Mouse (Mus musculus) heart, postnatal 4 days (tissue): ENCODE measurements around the gene Emx1. TPM values are rescaled to one million over a fixed set of nuclear protein-coding genes. Genes with fewer than 3 reads are reported as not detected.
"Not testable (repeated sequence)": the region's sequence is repeated elsewhere in the genome, so short reads cannot be mapped to it uniquely, and the experiment has no call there.

Source experiments
- DNase-seq: peaks from one replicate; pipeline ENCODE4 v3.0.0; 2021
- total RNA-seq, 2 experiments: library from RNA; stranded (reverse); gene quantifications; 2 replicates each; pipeline ENCODE4 v1.2.3; 2021

The Emx1 gene
- not detected for total RNA-seq

DNA sequence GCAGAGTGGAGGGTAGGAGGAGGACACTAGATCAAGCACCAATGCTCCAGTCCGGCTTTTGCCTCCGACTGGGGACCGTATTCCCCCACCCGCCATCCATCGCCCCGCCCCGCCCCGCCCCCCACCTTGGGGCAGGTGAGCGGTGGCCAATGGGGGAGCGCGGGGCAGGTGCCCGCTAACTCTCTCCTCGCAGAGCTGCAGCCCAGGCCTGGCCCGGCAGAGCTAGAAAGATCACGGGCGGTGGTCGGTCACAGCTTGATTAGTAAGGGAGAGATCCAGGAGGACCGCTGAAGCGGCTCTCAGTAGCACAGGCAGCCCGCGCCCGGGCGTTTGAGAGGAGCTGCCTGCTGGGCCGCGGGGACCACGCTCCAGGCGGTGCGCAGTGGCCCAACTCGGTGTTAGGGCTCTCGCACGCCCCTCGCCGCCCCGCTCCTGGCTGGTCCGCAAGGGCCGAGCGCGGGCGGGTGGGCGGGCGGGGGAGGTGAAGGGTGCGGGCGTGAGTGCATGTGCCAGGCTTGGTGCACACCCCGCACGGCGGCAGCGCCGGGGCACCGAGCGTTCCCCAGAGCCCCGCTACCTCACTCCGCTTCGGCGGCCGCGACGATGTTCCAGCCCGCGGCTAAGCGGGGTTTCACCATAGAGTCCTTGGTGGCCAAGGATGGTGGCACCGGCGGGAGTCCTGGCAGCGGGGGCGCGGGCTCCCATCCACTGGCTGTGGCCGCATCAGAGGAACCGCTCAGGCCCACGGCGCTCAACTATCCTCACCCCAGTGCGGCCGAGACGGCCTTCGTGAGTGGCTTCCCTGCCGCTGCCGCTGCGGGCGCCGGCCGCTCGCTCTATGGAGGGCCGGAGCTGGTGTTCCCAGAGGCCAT is at the start of gene Emx1:
Gene Emx1 (plus strand): TSS at position 99 of the 872 bp plus-strand sequence.
- peak; percentile 14 for DNase-seq

DNA sequence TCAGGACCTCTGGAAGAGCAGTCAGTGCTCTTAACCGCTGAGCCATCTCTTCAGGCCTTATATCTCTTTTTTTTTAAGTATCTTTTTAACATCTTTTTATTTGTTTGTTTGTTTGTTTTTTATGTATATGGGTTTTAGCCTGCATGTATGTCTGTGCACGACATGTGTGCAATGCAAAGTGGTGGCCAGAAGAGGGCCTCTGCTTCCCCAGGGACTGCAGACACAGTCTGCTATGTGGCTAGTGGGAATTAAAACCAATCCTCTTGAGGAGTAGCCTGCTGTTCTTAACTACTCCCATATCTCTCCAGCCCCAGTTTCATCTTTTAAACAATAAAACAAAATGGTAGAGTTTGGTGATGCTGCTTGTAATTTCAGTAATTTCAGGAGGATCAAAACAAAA is 47.7 kb upstream of the Emx1 start:
- DNase-seq: no peak

DNA sequence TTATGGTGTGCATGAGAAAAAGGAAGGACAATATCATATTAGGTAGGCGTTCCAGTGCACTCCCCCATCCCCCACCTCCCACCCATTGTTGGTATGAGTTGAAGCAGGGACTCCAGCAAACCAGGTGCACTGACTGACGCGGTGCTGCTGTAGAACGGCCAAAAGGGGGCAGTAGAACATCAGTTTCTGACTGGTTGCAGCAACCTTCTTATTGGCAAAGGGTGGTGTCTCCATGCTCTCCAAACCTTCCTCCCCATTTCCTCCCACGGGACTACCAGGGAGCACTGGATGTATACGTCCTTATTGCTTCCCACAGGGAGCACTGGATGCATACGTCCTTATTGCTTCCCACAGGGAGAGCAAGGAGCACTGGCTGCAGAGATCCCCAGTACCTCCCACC is 46.2 kb upstream of the Emx1 start:
- peak; percentile 67 for DNase-seq

DNA sequence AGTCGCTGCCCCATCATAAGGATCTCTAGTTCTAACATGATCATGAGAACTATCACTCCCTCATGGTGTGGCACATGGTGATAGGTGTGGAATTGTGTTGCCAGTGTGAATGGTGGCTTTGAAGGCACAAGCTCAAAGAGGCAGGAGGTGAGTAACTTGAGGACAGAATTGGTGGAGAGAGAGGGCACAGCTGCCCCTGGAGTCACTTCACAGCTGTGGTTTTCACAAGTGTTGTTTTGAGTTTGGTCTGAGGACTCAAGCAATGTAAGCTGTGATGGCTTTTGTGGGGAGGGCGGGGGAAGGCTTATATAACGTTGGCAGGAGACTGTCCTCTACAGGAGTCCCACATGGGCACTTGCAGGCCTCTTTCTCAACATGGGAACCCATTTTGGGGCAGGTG is 42.8 kb upstream of the Emx1 start:
- no peak for DNase-seq

DNA sequence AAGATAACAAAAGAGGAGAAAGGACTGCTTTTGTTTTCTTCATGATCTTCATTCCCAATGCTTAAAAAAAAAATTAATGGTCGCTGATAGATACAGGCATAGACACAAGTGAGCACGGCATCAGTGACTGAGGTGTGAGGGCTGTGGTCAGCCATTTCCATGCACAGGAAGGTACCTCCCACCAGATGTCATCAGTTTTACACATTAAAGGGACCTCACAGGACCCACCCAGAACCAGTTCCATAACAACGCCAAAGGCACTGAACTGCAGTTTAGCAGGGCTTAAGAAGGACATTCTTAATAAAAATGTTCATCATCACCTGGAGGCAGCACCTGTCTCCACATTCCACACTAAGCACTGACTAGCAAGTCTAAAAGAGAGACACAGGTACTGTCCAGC is 39.6 kb upstream of the Emx1 start:
- DNase-seq: no peak

DNA sequence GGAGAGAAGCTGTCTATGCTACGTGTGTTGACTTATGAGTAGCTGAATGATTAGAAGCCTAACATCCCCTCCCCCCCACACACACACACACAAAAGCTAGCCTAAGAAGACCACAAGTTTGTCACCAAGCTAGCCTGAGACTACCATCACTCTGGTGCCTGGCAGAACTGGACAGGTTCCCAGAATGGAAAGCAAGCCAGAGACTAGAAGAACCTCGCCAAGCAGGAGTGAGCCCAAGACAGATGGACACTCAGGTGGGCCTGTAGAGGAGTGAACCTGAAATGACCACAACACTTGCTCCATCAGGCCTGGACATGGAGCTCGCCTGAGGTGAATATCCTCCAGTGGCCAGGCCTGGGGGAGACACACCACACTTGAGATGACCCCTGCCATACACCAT is 36.9 kb upstream of the Emx1 start:
- DNase-seq: no peak

DNA sequence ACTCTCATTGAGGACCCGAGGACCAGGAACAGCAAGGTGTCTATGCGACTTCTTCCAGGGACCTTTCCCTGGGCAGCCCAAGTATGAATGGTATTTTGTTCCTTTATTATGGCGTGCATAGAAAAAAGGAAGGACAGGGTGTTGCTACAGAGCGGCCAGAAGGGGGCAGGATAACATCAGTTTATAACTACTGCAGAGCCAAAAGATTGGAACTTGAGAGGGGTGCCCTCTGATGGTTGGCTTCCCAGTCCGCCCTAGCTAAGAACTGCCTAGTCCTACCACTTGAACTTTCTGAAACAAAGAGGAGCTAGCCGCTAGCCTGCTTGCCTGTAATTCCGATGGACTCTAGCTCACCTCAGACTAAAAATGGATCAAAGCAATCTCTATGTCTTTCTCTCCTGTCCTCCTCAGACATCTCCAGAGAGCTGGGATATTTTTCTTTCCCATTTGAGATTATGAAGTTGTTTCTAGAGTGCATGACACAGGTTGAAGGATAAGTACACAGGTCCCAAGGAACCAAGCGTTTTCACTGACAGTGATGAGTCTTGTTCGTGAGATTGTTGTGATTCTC is 33.2 kb upstream of the Emx1 start:
- DNase-seq: peak; percentile 78

DNA sequence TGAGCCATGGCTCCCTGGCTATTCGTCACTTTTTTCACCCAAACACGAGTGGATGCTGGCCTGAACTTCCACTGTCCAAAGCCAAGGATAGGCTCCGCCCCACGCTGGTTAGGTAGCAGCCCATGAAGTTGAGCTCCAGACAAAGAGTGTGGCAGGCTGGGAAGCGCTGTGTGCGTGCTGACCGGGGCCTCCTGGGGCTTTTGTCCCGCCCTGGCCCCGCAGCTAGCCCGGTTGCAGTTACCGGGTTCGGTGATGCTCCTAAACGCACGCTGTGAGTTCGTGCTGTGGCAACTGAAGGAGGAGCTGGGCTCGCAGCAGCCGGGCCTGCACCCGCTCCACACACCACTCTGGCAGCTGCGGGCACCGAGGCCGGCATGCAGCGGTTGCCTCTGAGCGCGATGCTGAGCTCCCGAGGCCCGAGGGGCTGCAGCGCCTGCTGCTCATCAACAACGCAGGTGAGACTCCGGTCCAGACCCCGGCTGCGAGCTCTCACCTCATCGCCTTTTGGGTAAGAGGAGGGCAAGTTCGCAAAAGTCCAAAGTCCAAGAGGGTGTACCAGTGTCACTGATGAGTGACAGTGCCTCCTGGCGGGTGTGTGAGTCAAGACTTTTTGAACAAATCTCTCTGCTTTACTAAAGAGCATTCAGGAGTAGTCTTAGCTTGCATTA is 32.2 kb upstream of the Emx1 start:
- DNase-seq: peak; percentile 63

DNA sequence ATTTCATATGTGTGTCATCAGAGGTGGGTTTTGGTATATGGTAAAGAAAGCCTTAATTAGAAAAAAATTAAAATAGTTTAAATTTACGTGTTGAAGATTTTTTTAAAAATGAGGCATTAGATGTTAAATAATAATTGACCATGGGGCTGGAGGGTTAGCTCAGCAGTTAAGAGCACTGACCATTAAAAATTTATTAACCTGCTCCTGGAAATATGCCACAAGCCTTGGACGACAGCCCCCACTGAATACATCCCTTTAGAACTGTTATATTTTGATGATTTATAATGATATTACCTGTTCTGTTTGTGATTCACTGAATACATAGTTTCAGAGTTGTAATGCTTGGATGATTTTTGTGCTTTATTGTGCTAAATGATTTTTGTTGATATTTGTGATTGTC is 30.7 kb upstream of the Emx1 start:
- not testable (repeated sequence) for DNase-seq

DNA sequence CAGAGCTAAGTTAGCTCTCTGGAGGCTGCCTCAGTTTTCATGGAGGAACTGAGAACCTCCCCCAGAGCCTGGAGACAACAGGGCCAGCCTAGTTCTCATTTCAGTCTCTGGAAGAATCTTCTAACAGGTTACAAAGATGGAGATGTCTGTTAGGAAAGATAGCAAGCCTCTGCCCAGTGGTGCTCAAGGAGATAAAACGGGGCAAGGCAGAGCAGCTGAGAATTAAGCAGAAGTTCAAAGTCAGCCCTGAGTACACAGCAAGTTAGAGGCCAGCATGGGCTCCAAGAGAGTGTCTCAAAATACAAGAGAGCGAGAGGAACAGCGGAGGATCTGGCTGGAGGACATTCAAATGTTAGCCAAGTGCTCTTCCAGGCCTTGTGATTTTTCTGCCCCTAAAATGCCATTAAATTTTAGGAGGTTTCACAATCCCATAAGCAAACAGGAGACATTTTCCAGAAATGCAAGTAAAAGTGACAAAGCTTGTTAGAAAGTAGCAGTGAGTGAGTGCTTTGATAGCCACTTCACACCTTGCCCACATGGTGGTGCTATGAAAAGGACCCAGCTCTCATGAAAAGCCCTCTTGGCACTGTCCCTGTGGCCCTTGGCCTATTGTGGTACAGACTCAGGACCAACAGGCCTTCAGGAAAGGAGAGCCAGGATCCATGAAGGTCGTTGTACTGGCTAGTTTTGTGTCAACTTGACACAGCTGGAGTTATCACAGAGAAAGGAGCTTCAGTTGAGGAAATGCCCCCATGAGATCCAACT is 29.0 kb upstream of the Emx1 start:
- DNase-seq: not testable (repeated sequence)

DNA sequence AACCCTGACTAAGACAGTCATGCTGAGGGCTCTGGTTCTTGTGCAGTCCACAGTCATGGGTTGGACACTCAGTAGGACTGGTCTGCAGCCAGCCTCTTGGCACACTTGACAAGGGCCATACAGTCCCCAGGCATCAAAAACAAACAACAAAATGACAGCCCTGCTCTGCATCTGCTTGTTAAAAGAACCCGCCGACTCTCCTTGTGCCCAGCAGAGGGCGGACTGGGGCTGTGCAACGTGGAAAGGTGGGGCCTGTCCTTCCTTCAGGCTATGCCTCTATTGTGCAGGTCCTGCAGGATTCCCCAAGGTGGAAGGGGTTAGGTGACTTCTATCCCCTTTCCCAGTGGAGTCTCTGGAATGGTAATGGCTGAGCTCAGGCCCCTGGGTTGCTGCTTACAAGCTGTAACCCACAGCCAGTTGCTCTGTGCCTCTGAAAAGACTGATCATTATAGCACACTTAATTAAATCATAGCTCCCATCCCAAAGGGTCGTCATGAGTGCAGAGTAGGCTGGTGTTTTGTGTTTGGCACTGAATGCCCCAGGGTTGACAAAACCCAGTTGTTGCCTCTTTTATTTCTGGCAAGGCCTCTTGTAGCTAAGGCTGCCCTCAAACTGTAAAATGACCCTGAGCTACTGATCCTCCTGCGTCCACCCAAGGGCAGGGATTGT is 28.0 kb upstream of the Emx1 start:
- DNase-seq: peak; percentile 65

DNA sequence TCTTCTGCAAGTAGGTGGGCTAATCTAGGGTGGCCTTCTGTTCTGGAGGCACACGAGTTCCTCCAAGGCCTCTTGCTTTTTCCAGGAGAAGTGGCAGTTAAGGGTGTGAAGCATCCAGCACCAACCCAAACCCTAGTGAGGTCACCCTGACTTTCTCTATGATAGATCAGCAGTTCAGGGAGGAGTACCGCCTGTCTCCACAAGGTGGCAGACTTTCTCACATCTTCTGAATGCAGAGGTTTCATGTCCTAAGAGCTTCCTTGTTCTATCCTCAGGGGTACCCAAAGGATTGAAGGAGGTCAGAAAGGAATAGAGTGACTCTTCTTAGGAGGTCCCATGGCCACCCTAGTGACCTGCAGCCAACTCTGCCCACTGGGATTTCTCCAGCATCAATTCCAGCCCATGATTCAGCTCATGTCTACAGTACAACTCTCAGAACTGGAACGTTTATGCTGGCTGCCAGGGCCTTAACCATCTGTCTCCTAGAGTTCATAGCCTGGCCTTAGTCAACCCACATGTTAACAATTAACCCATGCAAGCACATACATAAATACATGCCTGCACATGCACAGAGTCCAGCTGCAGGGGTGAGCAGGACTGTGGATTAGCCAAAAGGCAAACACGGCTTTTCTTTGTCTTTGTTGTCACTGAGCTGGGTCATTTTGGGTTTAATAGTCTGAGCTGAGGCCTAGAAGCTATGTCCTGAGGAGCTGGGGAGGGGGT is 26.9 kb upstream of the Emx1 start:
- DNase-seq: peak; percentile 85

DNA sequence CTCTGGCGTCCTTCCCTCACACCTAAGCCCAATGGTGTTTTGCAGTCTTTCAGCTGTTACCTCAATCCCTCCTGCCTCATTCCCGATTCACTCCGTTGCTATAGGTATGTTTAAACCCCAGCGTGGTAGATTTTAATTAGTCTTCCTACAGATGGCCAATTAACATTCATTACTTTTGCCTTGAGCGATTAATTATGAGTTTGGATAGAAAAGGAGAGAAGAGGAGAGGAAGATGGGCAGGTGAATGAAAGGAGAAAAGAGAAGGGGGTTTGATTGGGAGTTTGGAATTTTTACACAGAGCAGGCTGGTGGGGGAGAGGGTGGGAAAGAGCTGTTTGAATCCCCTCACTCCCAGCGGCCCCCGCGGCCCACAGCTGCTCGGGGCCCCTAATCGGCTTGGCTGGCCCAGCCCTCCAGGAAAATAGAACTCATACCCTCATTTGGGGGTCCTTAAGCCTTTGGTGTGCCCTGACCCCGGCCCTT is 21.8 kb upstream of the Emx1 start:
- no peak for DNase-seq

DNA sequence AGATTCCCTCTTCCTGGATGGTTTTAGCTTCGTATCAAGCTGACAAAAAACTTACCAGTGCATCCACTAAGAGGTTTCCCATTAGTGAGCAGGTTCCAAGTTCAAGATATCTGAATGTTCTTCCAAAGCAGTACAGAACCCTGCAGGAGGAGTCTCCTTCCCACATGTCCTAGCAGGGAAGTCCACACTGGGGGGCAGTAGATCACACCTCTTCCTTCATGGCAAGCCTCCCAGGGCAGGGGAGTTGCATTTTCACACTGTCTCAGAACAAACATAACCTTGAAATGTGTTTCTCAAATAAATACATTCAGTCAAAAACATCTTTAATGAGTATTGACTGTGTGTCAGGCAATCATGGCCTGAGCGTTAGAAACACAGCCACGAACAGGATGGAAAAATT is 7.7 kb upstream of the Emx1 start:
- DNase-seq: no peak

DNA sequence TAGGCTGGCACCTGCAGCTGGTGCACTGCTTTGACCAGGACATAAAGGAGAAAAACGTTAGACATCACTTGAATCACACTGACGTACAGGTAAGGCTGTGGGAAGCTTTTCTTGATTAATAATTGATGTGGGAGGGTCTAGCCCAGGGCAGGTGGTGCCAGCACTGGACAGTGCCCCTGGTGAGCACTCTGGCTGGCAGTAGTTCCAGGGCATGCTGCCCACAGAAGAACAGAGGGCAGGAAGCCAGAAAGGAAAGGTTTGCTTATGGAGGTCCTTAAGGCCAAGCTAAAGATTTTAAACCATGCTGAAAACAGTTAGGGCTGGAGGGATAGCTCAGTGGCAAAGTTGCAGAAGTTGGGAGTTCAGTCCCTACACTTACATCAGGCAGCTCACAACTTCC is 7.2 kb upstream of the Emx1 start:
- no peak for DNase-seq

DNA sequence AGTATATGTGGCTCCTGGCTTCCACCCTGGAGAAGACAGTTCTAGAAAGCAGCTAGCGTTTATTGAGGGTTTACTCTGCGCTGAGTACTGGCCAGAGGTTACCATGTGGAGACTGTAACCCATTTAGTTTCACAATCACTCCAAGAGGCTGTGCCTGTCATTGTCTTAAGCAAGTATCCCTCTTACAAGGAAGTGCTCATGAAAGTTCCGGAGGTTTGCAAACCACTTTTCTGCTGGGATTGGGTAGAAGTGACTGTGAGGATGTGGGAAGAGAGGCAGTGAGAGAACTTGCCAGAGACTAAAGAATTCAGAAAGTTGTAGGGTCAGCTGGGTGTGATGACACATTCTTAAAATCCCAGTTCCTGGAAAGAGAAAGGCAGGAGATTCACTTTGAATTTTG is 3.3 kb upstream of the Emx1 start:
- no peak for DNase-seq

DNA sequence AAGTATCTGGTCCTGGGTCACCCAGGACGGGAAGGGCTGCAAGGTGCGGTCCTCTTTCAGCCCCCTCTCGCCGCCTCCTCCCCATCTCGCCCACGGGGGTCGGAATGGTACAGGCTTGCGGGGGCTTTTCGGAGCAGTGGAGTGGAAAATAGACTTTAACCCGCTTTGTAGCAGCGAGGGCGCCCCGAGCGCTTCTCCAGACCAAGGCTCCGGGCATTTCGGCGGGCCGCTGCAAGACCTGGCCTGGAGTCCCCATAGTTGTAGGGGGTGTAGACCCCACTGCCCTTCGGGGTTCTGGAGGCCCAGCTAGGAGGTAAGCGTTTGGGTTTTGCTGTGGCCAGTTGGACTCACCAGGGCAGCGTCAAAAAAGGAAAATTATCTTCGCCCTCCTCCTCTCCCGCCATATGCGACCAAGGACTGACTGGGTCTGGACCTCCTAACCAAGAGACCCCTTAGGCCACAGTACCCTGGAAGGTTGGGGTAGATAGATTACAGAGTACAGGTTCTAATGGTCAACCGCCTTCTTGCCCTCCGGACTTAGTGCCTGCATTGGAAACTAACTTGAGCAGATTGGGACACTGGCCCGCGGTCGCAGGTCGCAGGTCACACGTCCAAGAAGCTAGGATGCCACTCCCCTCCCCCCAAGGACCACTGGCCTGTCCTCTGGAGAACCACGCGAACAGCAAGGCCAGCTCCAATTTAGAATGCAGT is 1.1 kb upstream of the Emx1 start:
- DNase-seq: no peak

DNA sequence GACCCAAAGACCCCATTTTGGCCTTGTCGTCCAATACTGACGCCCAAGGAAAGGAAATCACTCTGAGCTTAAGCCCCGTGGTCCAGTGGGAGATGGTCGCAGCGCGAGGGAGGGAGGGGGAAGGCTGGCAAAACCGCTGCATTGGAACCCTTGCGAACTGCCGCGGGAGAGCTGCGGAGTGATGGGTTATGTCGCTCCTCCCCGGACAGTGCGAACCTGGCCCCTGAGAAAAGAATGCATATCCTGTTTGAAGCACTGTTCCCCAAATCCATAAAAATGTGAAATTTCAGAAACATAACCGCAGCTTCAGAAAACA is 536 bp upstream of the Emx1 start:
- no peak for DNase-seq

DNA sequence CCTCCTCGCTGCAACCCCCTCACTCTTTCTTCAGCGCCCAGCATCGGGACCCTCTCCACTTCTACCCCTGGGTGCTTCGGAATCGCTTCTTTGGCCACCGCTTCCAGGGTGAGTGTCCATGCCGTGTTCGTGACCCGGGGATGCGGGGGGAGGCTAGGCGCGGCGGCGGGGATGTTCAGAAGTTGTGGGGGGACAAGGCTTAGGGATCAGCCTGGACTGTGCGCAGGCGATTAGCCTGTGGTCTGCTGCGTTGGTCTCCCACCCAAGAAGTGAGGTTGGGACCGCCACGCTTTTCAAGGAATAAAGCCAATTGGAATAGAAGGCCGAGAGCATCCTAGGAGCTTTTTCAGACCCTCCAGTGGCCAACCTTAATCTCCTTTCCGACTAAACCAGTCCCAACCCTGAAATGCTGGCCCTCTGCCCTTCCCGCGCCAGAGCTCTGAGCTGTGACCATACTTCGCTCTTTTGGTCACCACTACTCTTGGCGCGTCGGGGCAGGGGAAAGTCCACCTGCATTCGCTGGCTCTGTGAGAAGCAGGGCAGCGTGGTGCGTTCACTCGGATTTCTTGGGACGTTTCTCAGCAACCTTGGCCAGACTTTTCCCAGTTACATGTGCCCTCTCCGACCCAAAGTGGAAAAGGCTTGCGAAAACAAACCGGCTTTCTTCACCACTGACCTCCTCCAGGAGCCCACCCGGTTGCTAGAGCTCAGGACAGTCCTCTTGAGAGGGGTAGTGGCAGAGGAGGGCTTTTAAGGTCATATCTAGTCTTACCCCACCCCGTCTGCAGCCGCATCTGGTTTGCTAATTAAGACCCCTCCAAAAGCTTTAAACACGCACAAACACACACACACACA is 1.2 kb downstream of the Emx1 start:
- DNase-seq: no peak

DNA sequence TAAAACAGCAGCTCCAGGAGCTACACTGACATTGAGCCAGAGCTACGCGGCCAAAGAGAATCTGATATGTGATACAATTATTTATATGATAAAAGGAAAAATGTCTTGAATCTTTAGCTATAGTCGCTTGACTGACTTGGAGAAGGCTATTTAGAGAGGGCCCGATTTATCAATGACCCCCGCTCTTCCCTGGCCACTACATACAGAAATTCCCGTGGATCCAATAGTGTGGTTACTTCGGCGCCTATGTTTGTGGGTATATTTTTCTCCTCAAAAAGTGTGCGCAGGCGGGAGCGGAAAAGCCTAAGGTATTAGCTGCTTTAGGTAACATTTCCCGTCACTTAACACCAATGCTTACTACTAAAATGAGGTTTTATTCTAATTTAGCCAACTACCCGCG is 2.1 kb downstream of the Emx1 start:
- DNase-seq: no peak
